Mouse (Mus musculus) skeletal muscle tissue, postnatal 0 days (tissue): ENCODE measurements around the gene Bod1l. TPM values are rescaled to one million over a fixed set of nuclear protein-coding genes. Genes with fewer than 3 reads are reported as not detected.

Source experiments
- microRNA-seq, 2 experiments: library from miRNA; unstranded; fragments of <30 nt; microRNA quantifications; one replicate each; pipeline ENCODE4; 2016
- polyA plus RNA-seq: library from polyadenylated mRNA; unstranded; fragments of >200 nt; fragmentation: Nextera tagmentation; extraction: Ambion mirVana; gene quantifications from 2 replicates; pipeline ENCODE4 v1.2.1, GENCODE M21; 2015

Bod1l gene
- polyA plus RNA-seq, result 13.6 and 13.9 TPM in 2 replicates

DNA sequence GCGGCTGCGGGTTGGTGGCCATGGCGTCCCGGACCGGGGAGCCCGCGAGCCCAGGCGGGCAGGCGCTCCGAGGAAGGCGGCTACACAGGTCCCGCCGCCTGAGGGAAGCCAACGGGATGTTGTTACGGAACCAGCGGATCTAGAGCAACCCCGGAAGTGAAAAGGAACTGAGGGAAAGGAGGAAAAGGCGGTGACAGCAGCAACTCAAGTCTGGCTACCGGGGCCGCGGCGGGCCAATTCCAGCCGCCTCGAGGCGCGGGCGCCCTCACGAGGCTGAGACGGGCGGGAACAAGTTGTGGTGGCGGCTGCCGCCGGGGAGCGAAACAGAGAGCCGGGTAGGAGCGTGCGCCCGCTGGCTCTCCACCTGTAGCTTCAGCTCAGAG lies at the start of gene Bod1l:
Gene Bod1l, minus strand, starts transcription at position 169 of the 383 bp plus-strand sequence.

DNA sequence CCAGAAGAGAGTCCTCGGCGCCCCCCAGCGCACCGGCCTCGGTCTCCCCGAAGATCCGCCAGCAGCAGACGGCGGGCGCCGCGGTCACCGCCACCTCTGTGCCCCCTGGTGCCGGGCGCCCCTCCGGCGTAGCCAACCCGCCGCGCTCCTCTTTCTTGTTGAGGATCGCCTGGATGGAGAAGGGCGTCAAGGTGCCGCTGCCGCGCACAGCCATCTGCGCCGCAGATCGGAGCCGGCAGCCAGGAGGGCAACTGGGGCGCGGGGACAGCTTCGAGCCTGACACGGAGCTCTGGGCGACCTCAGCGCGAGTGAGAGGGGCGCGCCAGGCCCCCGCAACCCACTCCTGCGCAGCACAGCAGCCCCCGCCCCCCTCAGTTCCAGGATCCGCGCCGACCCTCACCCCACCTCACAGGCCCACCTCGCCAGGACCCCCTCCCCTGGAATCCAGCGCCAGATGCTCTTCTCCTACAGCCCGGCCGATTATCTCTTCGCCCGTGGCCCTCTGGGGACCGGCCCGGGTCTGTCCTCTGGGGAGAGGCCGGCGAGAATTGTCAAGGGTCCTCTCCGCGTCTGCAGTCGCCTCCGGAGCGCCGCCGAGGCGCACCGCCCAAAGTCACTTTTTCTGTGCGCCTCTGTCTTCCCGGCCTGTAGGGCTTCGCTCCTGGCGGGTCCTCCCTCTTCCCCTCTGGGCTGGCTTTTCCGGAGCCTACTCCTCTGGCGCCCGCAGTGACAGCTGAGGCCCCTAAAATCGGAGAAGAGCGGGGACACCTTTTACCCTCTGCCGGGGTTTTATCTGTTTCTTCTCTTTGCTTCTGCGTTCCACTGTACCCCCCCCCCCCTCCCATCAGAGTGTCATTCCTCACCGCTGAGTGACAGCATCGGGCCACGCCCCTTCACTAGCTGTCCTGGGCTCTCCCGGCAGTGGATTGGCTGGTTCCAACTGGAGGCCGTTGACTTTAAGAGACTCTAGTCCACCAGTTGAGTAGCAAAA lies 80.1 kb downstream of the Bod1l start, which contains the start of gene Nkx3-2:
Gene Nkx3-2, minus strand, starts transcription at position 771 of the 991 bp plus-strand sequence.

Small RNAs within 50 kb of the gene (microRNA-seq; reads per million reads assigned to microRNA genes)
- gene Mir6414, result 0 reads per million in 2 experiments

Other genes starting within 250 kb of the Bod1l start
- gene Rab28, start 136.2 kb downstream of the Bod1l start, polyA plus RNA-seq, result 48.8 and 49.4 TPM in 2 replicates
- 0.07 TPM in 1 of 2 replicates, not detected in the other for gene Nkx3-2, start 79.8 kb downstream of the Bod1l start, polyA plus RNA-seq
- gene Gm16223, start 223.6 kb upstream of the Bod1l start, polyA plus RNA-seq, result not detected in 2 replicates